Mouse (Mus musculus) monocyte, adult 2 months (primary cell): ENCODE data around the gene Scamp5.

Experiments used
- DNase-seq, 2 experiments: peaks; one replicate each; pipeline ENCODE4 v3.0.0; 2022; ENCODE audit warnings: low spot score in 2 of 2, low read depth in 1 of 2

Scamp5 gene

DNA sequence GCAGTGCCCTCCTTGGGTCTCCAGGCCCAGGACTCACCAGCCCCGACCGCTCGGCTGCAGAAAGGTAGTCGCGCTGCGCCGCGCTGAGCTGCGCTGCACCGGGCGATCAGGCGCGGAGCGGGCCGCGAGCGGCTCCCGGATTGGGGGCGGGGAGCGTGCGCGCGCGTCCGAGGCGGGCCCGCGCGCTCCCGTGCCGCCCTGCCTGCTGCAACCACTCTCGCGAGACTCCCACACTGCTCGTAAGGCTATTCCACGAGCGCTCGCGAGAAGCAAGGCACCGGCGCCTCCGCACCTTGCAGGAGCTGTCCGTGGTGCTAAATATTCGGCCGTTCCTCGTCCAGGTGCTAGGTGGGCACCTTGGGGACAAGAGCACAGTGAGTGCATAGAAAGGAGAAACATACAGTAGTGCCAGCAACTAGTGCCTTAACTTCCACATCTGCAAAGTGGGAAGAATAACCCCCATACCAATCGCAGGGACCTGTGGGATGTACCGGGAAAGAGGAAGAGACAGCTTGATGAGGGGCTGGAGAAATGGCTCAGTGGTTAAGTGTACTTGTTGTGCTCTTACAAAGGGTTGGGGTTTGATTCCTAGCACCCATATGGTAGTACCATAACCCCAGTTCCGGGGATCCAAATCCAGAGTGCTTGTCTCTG lies at the start of gene Scamp5:
TSS of gene Scamp5 (minus strand) at position 165 of the 654 bp plus-strand sequence.
- peak; percentile 12 to 23 for DNase-seq

DNA sequence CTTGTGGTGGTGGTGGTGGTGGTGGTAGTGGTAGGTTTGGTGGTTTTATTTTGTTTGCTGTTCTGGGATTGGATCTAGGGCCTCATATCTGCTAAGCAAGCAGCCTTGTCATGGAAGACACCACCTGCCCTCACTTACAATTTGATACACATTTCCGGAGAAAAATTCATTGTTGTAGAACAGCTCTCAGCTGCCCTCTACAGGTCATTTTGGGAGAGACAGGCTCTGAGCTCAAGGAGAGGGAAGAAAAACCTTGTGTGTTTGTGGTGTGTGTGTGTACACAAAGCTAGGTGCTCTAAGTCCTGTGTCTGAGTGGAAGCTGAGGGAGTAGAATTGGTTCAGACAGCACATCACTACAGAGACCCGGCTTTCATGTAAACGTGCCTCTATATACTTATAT lies 49.3 kb upstream of the Scamp5 start:
- DNase-seq = peak in 1 of 2 experiments; percentile 21

DNA sequence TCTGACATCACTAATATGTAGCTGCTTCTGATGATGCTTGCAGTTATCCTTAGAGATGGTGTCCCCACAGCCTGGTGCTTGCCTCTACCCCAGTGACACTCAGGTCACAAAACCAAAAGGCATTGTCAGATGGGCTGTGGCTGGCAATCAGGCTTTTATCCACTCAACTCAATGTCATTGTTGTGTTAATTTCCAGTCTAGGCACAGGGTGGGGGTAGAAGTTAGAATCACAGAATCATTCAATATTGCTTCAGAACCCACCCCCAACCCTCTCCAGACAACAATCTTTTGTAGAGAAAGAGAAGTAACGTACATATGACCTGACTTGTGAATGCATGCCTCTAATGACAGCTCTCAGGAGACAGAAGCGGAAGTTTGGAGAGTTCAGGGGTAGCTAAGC lies 42.7 kb upstream of the Scamp5 start:
- no peak for DNase-seq

DNA sequence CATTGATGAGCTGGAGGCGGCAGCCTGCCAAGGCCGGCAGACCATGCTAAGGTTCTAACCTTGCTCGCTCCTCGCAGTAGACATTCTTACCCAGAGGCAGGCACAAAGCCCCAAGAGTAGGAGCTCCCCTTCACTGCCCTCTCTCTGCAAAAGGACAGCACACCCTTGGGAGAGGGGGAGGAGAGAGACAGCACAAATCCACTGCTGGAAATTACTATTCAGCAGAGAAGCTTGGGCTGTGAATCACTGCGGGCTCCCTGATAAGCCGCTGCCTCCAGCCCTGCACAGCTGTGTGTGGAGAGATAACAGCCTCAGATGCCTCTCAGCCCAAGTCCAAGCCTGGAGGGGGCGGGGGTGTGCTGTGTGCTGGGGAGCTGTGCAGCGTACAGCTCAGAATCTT lies 37.8 kb upstream of the Scamp5 start:
- DNase-seq = no peak

DNA sequence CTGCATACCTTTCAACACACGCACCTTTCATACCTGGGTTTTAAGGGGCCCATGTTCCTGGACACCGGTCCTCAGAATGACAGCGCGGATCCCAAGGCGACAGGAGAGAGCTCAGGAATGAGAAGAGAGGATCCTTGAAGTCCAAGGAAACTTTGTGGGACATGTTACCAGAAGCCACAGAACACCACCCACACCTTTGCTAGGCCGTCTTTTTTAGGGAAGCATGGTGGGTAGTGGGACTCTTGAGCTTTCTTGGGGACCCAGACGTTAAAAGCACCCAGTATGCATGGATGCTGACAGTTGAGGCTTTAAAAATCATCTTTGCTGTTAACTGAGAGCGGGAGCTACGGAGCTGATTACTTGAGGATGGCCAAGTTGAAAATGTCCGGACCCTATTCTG lies 37.0 kb upstream of the Scamp5 start:
- DNase-seq = no peak

DNA sequence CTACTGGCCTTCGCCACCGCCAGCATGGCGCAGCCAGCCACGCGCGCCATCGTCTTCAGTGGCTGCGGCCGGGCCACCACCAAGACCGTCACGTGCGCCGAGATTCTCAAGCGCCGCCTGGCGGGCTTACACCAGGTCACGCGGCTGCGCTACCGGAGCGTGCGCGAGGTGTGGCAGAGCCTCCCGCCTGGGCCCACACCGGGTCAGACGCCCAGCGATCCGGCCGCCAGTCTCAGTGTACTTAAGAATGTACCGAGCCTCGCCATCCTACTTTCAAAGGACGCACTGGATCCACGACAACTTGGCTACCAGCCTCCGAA lies 36.5 kb upstream of the Scamp5 start:
- DNase-seq = peak in 1 of 2 experiments; percentile 15

DNA sequence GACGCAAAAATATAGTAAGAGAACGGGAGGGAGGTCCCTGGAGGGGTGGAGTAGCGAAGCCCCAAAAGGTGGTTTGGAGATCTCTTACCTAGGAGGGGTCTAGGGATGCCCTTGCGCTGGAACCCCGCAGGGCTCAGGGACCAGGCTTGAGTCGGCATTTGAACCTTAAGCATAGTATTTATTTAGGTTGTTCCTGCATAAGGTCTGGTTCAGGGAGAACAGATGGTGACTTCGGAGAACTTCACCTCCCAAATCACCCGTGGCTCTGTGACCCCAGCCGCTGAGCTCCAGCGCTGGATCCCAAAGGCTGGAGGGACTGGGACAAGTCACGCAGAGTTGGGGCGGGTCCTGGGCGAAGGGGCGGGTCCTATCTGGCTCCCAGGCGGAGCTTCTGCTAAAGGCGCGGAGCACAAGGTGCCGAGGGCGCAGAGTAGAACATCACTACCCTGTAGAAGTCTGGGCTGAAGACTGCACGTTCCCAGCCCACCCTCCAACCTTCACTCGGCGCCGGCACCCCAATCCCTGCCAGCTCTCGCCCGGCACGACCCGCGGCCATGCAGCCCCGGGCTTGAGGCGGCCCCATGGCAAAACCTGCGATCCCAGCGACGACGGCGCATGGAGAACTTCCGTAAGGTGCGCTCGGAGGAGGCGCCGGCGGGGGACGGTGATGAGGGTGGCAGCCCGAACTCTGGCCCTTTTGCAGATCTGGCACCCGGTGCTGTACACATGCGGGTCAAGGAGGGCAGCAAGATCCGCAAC lies 35.9 kb upstream of the Scamp5 start, which contains the start of gene Rpp25:
TSS of gene Rpp25 (plus strand) at position 405 of the 759 bp plus-strand sequence.
- DNase-seq = no peak

DNA sequence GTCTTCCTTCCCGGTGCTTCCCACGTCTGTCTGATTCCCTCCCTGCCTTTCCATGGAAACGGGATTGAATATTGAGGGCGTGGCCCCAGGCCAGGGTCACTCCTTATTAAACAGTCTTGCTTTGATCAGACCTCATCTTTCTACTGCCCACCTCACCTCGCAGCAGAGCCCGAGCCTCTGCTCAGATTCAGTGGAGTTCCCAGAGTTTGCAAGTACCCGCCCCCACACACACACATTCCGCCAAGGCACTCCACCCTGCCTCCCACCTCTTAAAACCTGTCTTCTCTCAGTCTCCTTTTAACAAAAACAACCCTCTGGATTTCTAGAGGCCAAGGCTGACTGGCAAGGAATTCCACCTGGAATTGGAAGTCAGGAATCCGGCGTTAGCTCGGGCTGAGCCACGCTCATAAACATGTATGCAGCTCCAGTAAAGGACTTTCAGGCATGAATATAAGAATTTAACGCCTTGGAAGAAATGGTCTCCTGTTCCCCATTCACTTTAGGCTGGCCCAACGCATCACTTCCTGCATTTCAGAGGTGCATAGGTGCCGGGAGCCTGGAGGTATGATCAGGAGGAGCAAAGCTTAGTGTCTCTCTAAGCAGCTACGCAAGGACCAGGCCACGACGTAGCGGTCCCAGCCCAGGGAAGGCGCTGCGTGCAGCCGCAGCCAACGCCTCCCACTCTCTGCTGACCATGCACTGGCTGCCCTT lies 35.2 kb upstream of the Scamp5 start:
- no peak for DNase-seq

DNA sequence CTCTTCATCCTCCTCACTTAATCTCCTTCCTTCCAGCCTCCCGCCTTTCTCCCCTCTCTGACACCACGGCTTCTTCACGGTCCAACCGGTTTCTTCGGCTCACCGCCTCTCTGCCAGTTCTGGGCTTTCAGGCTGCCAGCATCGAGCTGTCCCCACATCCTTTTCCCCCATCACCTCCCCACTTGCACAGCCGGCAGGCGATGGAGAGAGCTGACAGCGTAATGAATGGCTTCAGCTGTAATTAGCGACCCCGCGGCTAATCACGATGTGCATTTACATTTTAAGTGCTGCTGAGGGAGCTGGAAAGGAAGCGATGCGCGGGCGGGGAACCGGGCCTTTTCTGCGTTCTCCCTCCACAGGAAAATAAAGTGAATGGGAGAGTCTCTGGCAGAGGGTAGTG lies 34.0 kb upstream of the Scamp5 start:
- DNase-seq = no peak

DNA sequence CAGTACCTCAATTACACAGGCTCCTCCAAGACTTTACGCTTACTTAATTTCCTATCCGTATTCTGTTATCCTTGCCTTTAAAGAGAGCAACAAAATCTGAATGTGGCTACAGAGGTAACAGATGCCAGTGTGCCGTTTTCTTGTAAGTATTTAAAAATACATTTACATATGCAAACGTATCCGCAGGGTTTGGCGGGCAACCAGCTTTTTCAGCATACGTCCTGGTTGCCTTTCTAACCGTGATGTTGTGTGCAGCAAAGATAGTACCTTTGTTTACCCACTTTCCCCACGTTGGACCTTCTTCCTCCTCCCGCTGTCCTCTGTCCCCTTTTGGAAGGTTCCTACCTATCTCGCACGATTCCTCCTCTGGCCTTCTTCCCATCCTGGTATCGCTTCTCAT lies 33.6 kb upstream of the Scamp5 start:
- DNase-seq = no peak

DNA sequence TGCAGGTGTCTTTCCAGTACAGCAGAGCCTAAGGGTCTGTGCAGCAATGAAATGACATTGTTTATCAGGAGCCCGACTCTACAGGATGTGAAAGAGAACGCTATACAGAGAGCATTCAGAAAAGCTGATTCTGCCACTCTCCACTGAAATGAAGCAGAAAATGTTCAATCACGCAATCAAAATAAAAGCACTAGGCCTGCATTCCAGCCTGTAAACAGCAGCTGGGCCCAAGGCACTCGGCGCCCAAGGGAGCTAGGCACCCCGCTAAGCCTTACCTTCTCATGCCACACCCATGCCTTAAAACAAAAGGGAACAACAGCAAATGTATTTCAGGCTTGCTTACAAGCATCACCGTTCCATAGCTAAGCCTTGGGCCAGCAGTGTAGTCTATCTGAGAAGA lies 30.7 kb upstream of the Scamp5 start:
- no peak for DNase-seq

DNA sequence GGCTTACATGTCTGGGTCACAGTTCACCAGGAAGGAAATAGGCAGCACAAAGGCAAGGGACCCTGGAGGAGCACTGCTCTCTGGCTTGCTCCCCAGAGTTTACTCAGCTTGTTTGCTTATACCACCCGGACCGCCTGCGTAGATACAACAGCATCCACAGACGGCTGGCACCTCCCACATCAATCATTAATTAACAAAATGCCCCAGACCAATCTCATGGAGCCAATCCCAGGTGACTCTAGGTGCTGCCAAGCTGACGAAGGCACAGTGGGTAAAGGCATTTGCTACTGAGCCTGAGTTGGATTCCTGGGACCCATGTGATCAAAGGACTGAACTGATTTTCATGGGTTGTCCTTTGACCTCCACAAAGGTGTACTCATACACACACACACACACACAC lies 29.4 kb upstream of the Scamp5 start:
- no peak for DNase-seq

DNA sequence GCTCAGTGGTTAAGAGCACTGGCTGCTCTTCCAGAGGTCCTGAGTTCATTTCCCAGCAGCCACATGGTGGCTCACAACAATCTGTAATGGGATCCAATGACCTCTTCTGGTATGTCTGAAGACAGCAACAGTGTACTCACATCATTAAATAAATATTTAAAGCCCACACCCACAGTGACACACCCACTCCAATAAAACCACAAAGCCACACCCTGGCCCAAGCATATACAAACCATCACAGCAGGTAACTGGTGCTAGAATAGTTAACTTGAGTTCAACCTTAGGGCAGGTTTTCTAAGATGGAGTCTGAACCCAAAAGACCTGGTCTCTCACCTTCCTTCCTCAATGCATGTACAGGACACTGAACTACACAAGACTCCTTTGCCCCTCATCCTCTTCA lies 27.1 kb upstream of the Scamp5 start:
- no peak for DNase-seq

DNA sequence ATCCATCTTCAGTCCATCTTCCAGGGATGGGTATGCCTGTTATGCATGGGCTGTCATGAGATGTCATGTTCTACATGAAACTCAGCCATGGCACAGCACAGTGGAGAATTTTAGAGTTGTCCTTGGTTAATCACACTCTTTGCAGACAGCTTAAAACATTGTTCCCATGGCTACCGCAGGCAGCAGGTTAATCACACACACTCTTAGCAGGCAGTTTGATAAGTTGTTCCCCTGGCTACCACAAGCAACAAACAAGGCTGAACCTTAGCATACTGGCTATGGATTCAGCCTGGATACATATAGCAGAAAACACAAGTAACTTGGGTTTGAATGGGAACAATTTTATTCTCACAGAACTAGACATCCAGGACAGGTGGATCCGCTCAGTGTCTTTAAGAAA lies 25.7 kb upstream of the Scamp5 start:
- no peak for DNase-seq

DNA sequence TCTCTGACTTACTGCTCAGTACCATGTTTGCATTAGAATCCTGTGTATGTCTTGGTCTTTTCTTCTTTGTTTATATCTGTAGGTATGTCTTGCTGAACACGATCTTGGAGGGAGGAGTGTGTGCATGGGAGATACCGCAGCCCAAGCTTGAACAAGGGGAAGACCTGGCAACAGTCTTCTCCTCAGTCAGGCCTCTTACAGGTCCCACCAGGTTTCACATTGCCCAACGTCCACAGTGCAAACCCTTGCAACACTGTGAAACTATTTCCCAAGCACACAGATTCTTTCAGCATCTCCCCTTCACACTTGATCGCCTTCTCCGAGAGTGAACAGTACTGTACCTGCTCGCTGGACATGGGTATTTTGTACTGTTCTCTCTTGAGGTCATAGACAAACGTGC lies 19.9 kb upstream of the Scamp5 start:
- no peak for DNase-seq

DNA sequence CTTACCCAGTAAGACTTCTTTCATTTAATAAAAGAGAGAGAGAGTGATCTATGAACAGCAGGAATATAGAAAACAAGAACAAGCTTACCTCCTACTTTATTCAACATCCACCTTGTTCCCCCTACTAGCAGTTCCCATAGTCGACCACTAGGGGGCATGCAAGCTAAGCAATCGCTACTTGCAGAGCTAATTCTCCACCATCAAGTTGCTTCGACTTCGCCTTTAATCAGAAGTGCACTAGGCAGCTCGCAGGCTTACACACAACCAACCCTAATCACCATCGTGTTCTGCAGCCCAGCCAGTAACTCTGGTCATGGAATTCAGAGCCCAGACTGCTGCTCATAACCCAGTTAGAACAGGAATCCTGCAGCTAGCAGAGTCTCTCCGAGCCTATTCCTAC lies 17.9 kb upstream of the Scamp5 start:
- peak in 1 of 2 experiments; percentile 59 for DNase-seq

DNA sequence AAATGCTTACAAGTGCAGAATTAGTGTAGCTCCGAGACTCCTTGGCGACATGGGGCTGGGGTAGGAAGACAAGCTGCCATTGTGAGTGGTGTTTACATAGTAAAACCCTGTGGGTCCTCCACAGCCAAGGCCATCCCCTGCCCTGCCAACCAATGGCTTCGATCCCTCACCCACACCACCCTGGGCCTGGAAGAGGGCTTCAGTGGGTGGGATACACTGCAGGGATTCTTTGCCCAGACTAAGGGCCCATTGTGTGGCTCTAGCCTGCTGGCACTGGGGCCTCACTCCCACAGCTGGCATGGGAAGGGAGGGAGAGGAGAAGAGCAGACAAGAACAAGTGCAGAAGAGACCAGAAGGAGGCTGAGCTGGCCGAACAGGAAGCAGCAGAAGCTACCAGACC lies 1.1 kb upstream of the Scamp5 start:
- DNase-seq = no peak

DNA sequence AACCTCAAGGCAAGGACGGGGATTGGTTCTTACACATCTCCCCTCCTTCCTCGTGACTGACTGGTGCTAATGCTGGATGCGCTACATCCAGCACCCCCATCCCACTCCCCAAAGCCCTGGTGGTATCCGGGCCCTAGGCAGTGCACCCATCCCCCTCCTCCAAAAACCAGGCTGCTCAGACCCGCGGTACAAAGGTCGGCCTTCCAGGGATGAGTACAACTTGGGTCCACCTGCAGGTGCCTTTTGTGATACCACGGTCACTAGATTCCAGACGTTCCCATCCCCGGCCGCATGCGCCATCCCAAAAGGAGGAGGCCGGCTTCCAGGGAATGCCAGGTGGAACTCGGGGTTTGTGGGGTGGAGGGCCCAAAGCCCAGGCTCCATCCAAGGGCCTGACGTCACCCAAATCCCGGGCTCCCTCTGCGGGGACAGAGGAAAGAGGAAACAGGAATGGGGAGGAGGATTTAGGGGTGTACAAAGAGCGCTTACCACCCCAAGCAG lies 539 bp downstream of the Scamp5 start:
- DNase-seq = no peak

DNA sequence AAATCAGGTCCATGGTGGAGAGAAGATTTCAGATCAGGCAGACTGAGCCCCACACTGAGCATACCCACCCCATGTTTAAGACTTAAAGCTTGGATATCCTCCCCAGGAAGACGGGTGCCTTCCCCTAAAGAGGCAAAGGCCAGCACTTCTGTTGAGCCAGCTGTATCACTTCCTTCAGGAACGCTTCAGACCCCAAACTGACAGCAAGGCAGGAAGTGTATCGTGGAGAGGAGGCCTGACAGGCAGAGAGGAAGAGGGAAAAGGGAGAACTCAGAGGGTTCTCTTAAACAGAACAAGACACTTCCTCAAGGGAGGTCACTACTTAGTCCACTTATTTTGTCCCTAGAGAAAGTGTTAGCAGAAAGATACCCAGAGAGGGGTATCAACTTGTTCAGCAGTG lies 1.8 kb downstream of the Scamp5 start:
- no peak for DNase-seq

DNA sequence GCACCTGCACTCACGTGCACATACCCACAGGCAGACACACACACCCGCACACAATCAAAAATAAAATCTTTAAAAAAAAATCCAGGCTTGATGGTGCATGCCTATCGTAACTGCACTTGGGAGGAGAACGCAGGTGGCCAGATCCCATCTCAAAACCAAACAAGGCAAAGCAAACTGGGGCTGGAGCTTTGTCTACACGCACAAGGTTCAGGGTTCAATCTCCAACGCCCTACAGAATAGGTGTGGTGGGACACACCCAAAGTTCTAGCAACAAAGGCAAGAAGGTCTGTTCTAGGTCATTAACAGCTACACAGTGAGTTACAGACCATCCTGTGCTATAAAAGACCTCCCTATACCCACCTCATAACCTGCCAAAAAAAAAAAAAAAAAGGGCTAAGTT lies 5.0 kb downstream of the Scamp5 start:
- no peak for DNase-seq

DNA sequence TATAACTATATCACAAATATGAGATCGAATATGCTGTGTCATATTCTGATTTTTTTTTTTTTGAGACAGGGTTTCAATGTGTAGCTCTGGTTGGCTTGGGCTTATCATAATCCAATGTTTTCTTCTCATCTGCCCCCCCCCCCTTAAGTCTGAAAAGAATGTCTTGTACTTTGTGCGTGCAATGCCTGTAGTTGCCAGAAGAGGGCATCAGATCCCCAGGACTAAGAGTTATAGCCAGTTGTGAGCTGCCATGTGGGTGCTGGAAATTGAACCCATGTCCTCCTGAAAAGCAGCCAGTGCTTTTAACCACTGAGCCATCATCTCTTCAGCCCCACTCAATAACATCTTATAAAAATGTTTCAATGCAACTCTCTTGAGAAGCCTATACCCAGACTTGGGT lies 8.2 kb downstream of the Scamp5 start:
- DNase-seq = no peak

DNA sequence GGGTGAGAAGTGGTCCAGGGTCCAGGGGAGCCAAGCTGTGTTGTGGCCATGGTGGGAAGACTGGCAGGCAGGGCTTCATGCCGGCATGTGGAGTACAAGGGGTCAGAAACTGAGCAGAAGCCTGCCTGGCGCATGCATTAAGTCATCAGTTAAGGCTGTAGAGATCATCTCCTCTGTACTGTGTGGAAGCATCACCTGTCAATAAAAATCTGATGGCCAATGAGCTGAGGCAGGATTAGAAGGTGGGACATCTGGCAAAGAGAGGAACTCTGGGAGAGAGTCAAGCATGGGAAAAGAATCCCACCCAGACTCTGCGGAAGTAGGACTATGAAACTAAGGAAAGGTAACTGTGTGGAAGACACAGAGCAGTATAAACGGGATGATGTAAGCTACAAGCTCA lies 14.3 kb downstream of the Scamp5 start:
- no peak for DNase-seq
